Mouse (Mus musculus): ENCODE measurements around the gene Zfp354c.

DNA sequence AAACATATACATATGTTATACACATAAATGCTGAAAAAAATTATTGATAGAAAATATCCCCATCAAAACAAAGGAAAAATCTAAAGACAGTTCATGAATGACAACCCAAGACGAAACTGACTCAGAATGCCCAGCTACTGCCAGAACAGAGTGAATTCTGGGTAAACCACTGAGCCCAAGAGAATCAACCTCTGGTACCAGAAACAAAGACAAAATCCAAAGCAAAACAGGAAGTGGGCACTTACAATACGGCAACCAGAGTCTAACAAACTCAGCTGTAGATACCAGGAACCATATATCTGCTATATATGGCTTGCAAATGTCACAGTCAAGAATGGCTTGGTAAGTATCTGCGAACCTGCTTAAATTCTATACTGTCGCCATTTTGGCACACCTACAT, 8.2 kb upstream of the Zfp354c start:
- TF ChIP-seq CEBPB (IDR thresholded peaks at IDR 0.05; ENCODE audit: low read depth), result no peak
- no peak for TF ChIP-seq MYOD1 (IDR thresholded peaks at IDR 0.05; ENCODE audit: control insufficient read depth, insufficient read length, low read depth)
- no peak for TF ChIP-seq CTCF (IDR thresholded peaks at IDR 0.05; ENCODE audit: control insufficient read depth, insufficient read depth, insufficient read length)

Measured in C2C12 (cell line).